Comparison of ENCODE assay signal across 24 mouse cellular contexts in genomic region chr11:121748003-121748684, GRCm38 (mm10). TPM values are rescaled to one million over a fixed set of nuclear protein-coding genes. Genes with fewer than 3 reads are reported as not detected.
DNase-seq lines count a peak whose midpoint lies in the region; ATAC-seq and TF ChIP-seq lines count a peak whose summit lies in the region.
"Had no signal": no experiment of that assay in that cellular context is flagged by ENCODE, and none has a peak within 500 bp of the region (broad histone marks: within the 10 kb centered on the region; RNA-seq: fewer than 3 reads in every experiment).

No protein-coding gene starts in this region.

- TF ChIP-seq CTCF in heart, adult 2 months (IDR thresholded peaks at IDR 0.05): no peak

- H3K4me1 ChIP-seq in heart, adult 2 months (ENCODE audit: control insufficient read depth, insufficient read depth, low read length): peaks cover 1% of the 10 kb centered on the region; the same call in 1 of the 2 replicates
- peaks cover 3% of the 10 kb centered on the region; the same call in 1 of the 2 replicates for H3K4me1 ChIP-seq in brown adipose tissue, adult 24 weeks (ENCODE audit: control insufficient read depth, insufficient read depth, insufficient read length, low read length)
- H3K4me1 ChIP-seq: forebrain, embryonic 13.5 days; heart, embryonic 10.5 days; limb, embryonic 13.5 days; liver, embryonic 15.5 days had no signal

- no peaks in the 10 kb centered on the region for H3K27me3 ChIP-seq in heart, adult 2 months (ENCODE audit: control insufficient read depth, insufficient read depth, low read length)
- H3K27me3 ChIP-seq: embryonic facial prominence, embryonic 13.5 days; forebrain, embryonic 13.5 days; limb, embryonic 13.5 days; Patski had no signal

- peak; percentile 69 for DNase-seq in heart, adult 11 months
- DNase-seq in heart, adult 2 months: no peak
- DNase-seq in cerebellum, postnatal 10 days: no peak
- DNase-seq in adrenal gland, adult 18-20 months (ENCODE audit: low spot score in 2 of 2): no peak
- DNase-seq in cerebellum, adult 11 months: no peak
- DNase-seq: adrenal gland, adult 8-10 months; cerebellum, adult 11-12 months; cerebellum, postnatal 25 days; embryo, embryonic 11 days; gastrocnemius, postnatal 36 days; heart, postnatal 4 days; kidney, adult 9 months; kidney, postnatal 4 days; thymus, postnatal 25 days had no signal

- no peak for TF ChIP-seq EP300 in heart, adult 2 months (IDR thresholded peaks at IDR 0.05; ENCODE audit: insufficient read depth, low read depth, low read length)

- TF ChIP-seq POLR2A in heart, adult 2 months (IDR thresholded peaks at IDR 0.05; ENCODE audit: insufficient read depth, low read depth, low read length): no peak

- H3K79me2 ChIP-seq in heart, adult 2 months (replicated peaks; ENCODE audit: control insufficient read depth, insufficient read depth, low read length): no peaks in the 10 kb centered on the region

- H3K4me3 ChIP-seq in heart, adult 2 months: no peak overlapping the region
- H3K4me3 ChIP-seq in brown adipose tissue, adult 24 weeks (ENCODE audit: insufficient read depth, low read depth, low read length): no peak overlapping the region
- H3K4me3 ChIP-seq: embryonic facial prominence, embryonic 13.5 days; forebrain, embryonic 13.5 days; heart, embryonic 10.5 days; limb, embryonic 13.5 days; liver, embryonic 15.5 days had no signal

- intact Hi-C loops in heart, adult 2 months (cut with DNase I): no loop called here

- no peaks in the 10 kb centered on the region for H3K36me3 ChIP-seq in heart, adult 2 months (ENCODE audit: control insufficient read depth, insufficient read depth, low read length)
- H3K36me3 ChIP-seq: embryonic facial prominence, embryonic 13.5 days; heart, embryonic 10.5 days; limb, embryonic 13.5 days; liver, embryonic 15.5 days had no signal

- no peak overlapping the region for H3K9ac ChIP-seq in heart, adult 2 months (ENCODE audit: low read depth, low read length)
- H3K9ac ChIP-seq: embryonic facial prominence, embryonic 13.5 days; forebrain, embryonic 13.5 days; limb, embryonic 13.5 days; liver, embryonic 15.5 days had no signal

- no peak overlapping the region for H3K27ac ChIP-seq in heart, adult 2 months
- peak overlapping the region; percentile 58; the same call in 1 of the 2 replicates for H3K27ac ChIP-seq in brown adipose tissue, adult 24 weeks (replicated peaks; ENCODE audit: low read depth, low read length)
- H3K27ac ChIP-seq: embryonic facial prominence, embryonic 13.5 days; forebrain, embryonic 13.5 days; heart, embryonic 10.5 days; limb, embryonic 13.5 days; liver, embryonic 15.5 days had no signal

- WGBS in heart, adult 2 months: 77% methylated on average over 5 of the region's 5 CpGs

- peak; percentile 78 for ATAC-seq in megakaryocyte, adult 5-6 weeks (ENCODE audit: poor library complexity, severe bottlenecking)
- ATAC-seq: forebrain, embryonic 13.5 days; hindbrain, embryonic 16.5 days; intestine, embryonic 16.5 days had no signal

RNA-seq across cellular contexts. Expression of gene Metrnl, which starts 46.8 kb away (rescaled TPM):
- total RNA-seq in heart, adult 2 months (2021): 10 to 100 TPM; 18.0 to 21.2 TPM
- 20.4 and 27.1 TPM in 2 replicates for polyA plus RNA-seq in heart, adult 2 months (2012; rRNA removed)
- 7.3 and 12.5 TPM in 2 replicates for polyA plus RNA-seq in brown adipose tissue, adult 24 weeks (2012; ENCODE audit: insufficient read depth, insufficient read length, missing spikeins)
- total RNA-seq in megakaryocyte, adult 5-6 weeks (2015): 32.9 and 40.5 TPM in 2 replicates
- total RNA-seq in megakaryocyte, adult 5-6 weeks (2017): 16.4 and 20.6 TPM in 2 replicates
- 10 to 100 TPM; 13.4 to 48.5 TPM for total RNA-seq in adrenal gland, adult 18-20 months (2021)
